Mouse (Mus musculus) small intestine, adult 2 months (tissue): Measurements from ENCODE around the gene Ift80.

Source experiments
- CTCF ChIP-seq: fragments of 200-500 bp; IDR thresholded peaks from 2 replicates; pipeline ENCODE4 v1.5.1; 2012; ENCODE audit warnings: low read depth, mild to moderate bottlenecking, control low read depth, inconsistent platforms, low read length, moderate library complexity, mixed read lengths; ENCODE audit not compliant: insufficient replicate concordance, insufficient read length; ENCODE audit errors: extremely low read depth
- POLR2A ChIP-seq: fragments of 200-500 bp; IDR thresholded peaks from 2 replicates; pipeline ENCODE4 v1.6.1; 2012; ENCODE audit warnings: low read depth, mild to moderate bottlenecking, control low read depth, inconsistent platforms, low read length, moderate library complexity

GRCm38 (mm10) chr3:68957413-68957812 is 47.0 kb downstream of the Ift80 start:
- TF ChIP-seq POLR2A (no peak), CTCF (no peak)
